Mouse (Mus musculus) A20 (cell line): ENCODE measurements around the gene Cdkn1a.
A peak's percentile ranks its signal among the peaks of the same experiment; 100 is the strongest.
"Not testable (repeated sequence)": the region's sequence is repeated elsewhere in the genome, so short reads cannot be mapped to it uniquely, and the experiment has no call there.

Experiments
- DNase-seq: peaks from one replicate; pipeline ENCODE4 v3.0.0-alpha.2; 2011; ENCODE audit warnings: low read depth, low spot score

Gene Cdkn1a

GRCm38 (mm10) chr17:29081618-29082381 is 9.0 kb upstream of the Cdkn1a start:
- DNase-seq = peak; percentile 79

- no peak for DNase-seq
Observed at GRCm38 (mm10) chr17:29083586-29083985, 7.2 kb upstream of the Cdkn1a start.

DNA sequence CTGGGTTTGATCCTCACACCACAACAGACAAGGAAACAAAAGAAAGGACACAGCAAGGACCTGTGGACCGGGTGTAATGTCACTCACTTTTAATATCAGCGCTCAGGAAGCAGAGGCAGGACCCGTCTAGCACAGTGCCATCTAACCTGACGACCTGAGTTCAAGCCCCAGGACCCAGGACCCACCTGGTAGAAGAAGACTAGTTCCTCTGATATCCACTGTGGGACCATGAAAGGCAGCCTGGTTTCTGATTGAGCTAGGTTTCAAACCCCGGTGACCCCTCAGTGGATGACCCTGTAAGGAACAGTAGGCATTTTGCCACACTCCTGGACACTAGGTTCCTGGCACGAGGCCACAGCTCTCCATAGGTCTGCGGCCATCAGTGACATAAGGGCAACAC is 6.1 kb upstream of the Cdkn1a start:
- DNase-seq = no peak

- DNase-seq = no peak
Observed at GRCm38 (mm10) chr17:29085266-29085665, 5.5 kb upstream of the Cdkn1a start.

- DNase-seq = no peak
Observed at GRCm38 (mm10) chr17:29086916-29087315, 3.9 kb upstream of the Cdkn1a start.

DNA sequence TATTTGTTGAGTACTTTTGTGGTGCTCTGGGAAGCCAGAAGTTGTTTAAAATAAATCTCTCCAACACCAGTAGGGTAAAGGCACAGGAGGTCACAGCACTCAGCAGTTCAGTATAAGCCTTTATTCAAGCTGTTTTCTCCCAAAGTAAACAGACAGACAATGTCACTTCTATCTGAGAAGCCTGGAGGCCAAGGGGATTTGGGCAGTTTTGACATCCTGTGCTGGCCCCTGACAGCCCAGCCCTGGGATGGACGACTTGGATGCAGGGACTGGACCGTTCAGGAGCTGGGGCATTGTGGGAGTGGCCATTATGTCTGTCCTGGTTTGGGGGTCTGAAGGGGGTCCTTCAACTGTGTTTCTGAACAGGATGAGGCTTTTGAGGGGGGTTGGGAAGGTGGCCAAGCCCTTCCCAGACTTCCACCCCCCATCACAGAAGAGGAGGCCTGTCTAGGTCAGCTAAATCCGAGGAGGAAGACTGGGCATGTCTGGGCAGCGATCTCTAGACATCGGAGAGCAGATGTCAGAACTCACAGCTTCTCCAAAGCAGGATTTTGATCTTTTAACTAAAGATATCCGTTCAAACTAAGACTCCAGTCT is 670 bp downstream of the Cdkn1a start:
- no peak for DNase-seq

DNA sequence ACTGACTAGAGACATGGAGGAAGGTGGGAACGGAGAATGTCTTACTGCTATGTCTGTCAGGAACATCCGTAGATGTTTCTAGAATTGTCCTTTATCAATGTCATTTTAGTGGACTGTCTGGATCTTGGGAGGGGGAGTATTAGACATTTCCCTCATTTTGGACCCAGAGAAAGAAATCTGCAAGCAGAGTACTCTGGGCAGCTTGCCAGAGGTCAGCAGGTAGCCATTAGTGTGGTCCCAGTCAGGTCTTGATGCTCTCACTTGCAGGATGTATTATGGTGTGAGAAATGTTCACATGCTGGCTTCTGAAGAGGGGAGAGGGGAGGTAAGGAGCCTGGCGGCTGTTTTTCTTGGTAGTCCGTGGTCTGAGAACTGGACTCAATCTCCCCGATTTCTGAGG is 1.7 kb downstream of the Cdkn1a start:
- no peak for DNase-seq

- peak; percentile 72 for DNase-seq
Observed at GRCm38 (mm10) chr17:29093110-29093952, 2.6 kb downstream of the Cdkn1a start.

- no peak for DNase-seq
Observed at GRCm38 (mm10) chr17:29093961-29094309, 3.2 kb downstream of the Cdkn1a start.

DNA sequence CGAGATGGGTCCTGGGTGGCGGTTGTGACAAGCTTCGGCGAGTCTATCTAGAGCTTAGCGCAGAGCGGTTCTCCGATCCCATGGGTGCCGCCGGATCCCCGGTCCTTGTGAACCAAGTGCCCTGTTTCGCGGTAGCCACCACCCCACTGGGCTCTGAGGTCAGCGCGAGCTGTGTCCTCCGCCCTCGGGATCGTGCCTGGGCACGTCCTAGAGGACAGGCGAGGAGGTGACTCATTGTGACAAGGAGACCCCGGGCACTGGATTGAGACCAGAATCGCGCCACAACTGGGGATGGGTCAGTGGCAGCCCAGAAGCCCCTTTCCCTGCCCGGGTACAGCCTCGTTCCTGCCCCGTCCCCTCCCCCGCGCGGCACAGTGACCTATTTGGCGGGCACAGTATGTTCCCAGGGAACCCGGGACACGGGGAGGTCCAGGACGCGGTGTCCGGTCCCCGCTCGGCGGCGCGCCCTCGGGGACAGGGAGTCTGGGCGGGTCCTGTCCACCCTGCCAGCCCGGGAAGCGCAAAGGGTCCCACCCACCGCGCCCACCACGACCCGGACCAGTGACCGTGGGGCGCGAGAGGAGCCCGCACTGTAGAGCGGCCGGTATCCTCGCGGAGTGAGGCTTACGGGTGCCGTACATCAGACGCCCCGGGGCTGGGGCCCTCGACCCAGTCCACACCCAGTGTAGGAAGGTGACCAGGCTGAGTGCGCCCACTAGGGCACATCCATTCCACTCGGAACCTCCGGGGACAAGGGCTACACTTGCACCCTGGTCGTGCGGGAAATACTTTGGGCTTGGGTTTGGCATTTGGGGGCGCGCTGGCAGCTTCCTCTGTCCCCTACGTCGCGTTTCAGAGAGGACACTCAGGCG is 3.8 kb downstream of the Cdkn1a start:
- DNase-seq = peak; percentile 49

- peak; percentile 95 for DNase-seq
Observed at GRCm38 (mm10) chr17:29095201-29095733, 4.5 kb downstream of the Cdkn1a start.

- DNase-seq = no peak
Observed at GRCm38 (mm10) chr17:29096245-29096644, 5.5 kb downstream of the Cdkn1a start.

DNA sequence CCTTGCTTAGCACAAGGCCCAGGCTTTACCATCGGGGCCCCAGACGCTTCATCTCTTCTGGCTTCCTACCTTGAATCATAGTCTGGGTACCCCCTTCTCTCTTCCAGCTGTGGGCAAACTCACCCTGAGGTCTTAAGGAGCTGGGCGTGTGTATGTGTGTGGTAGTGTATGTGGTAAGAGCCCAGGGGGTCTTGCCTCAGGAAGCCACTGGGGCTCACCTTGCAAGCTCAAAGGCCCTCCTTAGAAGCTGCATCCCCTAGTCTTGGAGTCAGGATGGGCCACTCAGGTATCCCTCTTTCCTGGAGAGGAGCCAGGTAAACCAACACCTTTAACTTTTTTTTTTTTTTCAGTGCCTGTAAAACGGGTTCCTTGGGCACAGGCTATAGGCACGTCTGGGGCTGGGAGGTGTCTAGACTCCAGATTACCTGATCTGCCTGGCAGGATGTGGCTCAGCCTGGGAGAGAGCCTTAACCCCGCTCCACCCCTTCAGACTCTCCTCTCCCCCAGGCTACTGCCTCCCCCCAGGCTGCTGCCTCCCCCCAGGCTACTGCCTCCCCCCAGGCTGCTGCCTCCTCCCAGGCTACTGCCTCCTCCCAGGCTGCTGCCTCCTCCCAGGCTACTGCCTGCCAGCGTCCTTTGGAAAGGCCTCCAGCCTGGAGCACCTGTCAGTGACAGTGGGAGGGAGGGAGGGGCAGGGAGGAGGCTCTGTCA is 6.2 kb downstream of the Cdkn1a start:
- no peak for DNase-seq

GRCm38 (mm10) chr17:29098291-29098690 is 7.5 kb downstream of the Cdkn1a start:
- DNase-seq = no peak

DNA sequence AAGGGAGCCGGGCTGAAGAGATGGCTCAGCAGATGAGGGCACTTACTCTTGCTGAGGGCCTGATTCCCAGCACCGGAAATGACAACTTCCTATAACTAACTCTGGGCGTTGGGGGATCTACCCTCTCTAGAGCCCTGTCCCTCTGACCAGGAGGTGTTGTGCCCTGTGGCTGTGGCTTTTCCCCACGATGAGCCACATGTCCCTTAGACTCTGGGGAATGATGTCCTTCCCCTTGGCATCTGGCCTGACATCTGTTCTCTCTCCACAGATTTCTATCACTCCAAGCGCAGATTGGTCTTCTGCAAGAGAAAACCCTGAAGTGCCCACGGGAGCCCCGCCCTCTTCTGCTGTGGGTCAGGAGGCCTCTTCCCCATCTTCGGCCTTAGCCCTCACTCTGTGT is 8.3 kb downstream of the Cdkn1a start:
- no peak for DNase-seq

GRCm38 (mm10) chr17:29100627-29101026 is 9.9 kb downstream of the Cdkn1a start:
- no peak for DNase-seq

GRCm38 (mm10) chr17:29110356-29110755 is 19.6 kb downstream of the Cdkn1a start:
- DNase-seq = not testable (repeated sequence)

GRCm38 (mm10) chr17:29111332-29111731 is 20.6 kb downstream of the Cdkn1a start:
- peak; percentile 29 for DNase-seq

- no peak for DNase-seq
Observed at GRCm38 (mm10) chr17:29113591-29114352, 23.0 kb downstream of the Cdkn1a start, which contains the start of gene Rab44. Gene Rab44 (plus strand): TSS chr17:29114145.

DNA sequence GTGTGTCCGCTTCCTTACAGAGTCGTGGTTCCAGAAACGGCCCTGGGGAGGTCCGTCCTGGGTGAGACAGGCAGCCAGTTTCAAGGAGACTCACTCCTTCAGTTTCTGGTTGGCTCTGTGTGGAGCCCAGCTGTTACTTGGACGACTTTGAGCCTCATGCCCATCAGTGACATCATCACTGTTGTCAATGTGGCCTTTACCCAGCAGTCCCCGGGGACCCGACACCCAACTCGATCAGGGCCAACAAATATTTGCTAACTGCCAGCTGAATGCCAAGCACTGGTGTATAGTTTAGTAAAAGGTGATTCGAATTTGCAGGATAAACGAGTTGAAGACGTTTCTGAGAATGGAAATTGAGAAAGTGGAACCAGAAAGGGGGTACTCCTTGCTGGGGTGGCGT is 25.2 kb downstream of the Cdkn1a start:
- no peak for DNase-seq
